Mouse (Mus musculus) left cerebral cortex, adult 9 months (tissue): ENCODE data around the gene 1300017J02Rik.

ENCODE experiments used
- DNase-seq, 2 experiments: peaks; one replicate each; pipeline ENCODE4 v3.0.0; 2022; ENCODE audit warnings: low spot score in 2 of 2

1300017J02Rik gene

DNA sequence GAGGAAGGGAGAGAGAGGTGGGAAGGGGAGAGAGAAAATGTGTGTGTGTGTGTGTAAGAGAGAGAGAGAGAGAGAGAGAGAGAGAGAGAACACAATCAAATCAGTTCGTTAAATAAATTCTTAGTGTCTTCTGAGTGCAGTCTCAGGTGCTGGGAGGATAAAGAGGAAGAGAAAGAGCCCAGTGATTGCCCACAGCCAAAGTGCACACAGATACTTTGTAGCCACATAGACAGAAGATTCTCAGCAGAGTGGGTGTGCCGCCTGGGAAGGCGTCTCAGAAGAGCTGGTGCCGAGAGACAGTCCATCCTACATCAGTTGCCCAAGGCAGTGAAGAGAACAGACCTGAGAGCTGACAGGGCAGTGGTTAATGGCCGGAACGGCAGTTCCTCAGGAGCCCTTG lies 90.6 kb downstream of the 1300017J02Rik start:
- DNase-seq = no peak

DNA sequence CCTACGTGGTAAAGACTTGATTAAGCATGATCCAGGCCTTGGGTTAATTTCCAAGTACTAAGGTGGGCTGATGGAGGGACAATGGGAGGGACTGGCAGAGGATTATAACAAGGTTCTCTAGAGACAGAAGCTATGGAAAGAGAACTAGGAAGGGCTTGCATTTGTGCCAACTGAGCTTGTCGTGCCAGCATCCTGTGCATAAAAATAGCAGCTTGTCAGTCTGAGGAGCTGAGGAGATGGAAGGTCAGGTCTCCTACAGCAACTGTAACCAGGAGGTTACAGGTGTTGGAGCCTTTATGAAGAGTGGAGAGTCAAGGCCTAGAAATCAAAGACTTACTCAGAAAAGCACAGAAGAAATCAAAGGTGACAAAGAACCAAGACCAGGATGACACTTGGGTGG lies 91.3 kb downstream of the 1300017J02Rik start:
- DNase-seq = no peak

DNA sequence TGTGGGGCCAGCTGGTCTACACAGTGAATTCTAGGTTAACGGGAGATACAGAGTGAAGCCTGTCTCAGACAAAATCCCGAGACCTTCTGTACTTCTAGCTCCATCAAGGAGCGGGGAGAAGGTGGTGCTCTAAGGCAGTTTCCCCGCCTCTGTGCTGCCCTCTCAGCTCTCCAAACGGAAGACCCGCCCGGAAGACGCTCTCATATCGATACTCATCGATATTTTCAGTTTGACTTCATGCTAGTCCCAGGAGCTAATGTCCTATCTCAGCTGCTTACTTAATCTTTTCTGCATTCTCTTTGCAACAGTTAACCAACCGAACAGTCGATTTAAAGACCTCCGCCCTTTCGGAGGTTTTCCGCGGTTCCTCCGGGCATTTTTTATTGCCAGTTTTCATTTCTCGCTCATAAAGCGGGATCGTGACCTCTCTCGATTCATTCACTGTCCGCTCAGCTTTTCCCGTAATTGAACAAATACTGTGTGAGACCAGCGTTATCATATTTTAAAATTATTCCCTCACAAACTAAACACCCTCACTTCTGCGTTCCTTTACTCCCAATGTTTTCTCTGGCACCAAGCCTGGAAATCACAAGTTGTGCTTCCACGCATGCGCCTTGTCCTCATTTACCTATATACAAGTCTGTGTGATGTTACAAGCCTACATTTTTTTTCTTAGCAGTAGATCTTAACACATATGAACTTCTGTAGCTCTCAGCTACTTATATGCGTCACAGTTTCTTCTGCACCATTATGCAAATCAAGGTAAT lies 92.0 kb downstream of the 1300017J02Rik start:
- no peak for DNase-seq

DNA sequence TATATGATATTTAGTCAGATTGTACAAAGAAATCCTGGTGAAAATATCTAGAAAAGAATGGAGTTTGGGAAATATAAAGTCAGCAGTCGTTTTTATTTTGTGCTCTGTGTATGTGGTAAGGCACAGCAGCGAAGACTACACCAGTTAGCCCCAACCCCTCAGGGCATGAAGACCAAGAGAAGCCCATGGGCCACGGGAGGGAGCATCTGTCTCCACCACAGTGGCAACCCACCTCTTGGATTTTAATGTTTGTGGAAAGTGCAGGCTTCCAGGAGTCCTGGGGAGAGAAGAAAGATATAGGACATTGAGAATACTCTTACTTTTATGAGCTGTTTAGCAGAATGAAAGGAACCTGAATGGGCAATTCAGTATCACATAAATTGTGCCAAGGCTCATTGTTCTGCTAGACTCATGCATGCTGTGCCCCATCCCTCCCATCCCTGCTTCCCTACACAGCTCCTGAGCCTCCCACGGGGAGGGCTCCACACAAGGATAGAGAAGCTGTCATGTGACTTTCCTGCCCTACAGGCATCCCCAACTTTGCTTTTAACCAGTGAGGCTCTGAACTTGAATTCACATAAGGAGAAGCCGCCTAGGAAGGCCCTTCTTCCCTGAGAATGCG lies 96.0 kb downstream of the 1300017J02Rik start:
- DNase-seq = no peak

DNA sequence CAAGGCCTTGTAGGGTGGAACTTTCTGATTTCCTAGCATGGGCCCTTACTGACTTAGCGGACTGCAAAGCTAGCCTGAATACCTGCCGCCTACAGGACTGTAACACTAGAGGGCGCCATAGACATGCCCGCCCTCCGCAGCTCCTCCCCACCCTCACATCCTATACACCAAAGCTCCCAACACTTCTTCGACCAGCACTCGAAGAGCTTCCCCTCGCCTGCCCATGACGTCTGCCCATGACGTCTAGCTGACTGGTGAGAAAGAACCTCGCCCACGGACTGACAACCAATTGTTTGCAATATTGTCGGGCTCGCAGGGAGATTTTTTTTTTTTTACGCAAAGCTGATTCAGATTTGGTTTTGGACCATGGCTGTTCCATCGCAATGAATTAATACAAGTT lies 97.0 kb downstream of the 1300017J02Rik start:
- DNase-seq = peak in 1 of 2 experiments; percentile 75

DNA sequence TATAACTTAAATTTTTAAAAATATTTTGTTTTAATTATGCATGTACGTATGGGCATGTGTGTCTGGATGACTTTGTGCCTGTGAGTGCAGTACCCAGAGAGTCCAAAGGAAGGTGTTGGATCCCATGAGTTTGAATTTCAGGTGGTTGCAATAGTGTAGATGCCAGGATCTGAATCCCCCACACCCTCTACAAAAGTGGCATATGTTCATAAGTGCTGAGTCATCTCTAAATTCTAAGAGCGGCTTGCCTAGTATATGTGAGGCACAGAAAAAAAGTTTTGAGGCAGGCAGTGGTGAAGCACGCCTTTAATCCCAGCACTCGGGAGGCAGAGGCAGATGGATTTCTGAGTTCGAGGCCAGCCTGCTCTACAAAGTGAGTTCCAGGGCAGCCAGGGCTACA lies 99.1 kb downstream of the 1300017J02Rik start:
- no peak for DNase-seq

DNA sequence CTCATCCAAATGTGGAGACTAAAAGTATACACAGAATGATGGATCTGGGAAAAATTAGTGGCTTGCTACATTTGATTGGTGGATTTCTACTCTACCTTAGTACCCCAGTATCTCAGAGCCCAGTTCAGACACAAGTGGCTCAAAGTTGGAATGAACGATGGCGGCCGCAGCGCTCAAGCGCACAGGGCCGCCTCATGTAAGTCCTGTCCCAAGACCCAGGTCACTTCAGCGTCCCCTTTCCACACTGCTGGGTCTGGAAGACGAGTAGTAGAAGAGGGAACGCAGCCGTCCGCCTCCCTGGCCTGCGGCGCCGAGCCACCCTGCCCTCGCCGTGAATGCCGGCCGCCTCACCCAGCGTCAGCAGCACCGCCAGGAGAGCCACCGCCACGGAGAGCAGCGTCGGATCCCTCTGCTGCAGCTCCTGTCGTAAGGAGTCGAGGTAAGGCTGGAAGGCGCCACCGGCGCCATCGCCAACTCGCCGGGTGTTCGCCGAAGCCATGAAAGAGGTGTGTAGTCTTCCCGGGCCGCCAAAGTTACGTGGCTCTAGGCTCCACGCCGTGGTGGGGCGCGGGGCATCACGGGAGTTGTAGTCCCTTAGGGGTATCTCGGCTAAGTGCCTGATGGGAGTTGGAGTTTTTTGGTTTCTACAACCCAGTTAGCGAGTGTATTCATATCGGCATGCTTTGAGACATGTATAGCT lies 103.2 kb downstream of the 1300017J02Rik start, which contains the start of gene Srprb:
Gene Srprb (minus strand): TSS at position 577 of the 700 bp plus-strand sequence.
- peak; percentile 81 to 92 for DNase-seq
